ENCODE assay signal across 12 mouse cellular contexts in genomic region chr11:53839147-53839546, GRCm38 (mm10). TPM values are rescaled to one million over a fixed set of nuclear protein-coding genes. Genes with fewer than 3 reads are reported as not detected.
A peak's percentile ranks its signal among the peaks of the same experiment; 100 is the strongest.
DNase-seq lines count a peak whose midpoint lies in the region; ATAC-seq and TF ChIP-seq lines count a peak whose summit lies in the region.
"Had no signal": no experiment of that assay in that cellular context is flagged by ENCODE, and none has a peak within 500 bp of the region (broad histone marks: within the 10 kb centered on the region; RNA-seq: fewer than 3 reads in every experiment).

No protein-coding gene starts in this region.

- peak overlapping the region; percentile 9; the same call in 1 of the 2 replicates for H3K9ac ChIP-seq in intestine, embryonic 15.5 days
- H3K9ac ChIP-seq in stomach, embryonic 16.5 days (ENCODE audit: low read length) = peak overlapping the region; percentile 10; the same call in 1 of the 2 replicates
- H3K9ac ChIP-seq: lung, embryonic 14.5 days had no signal

- no peak for TF ChIP-seq CTCF in gastrocnemius, adult 2 months (IDR thresholded peaks at IDR 0.05)

- no peaks in the 10 kb centered on the region for H3K9me3 ChIP-seq in intestine, embryonic 15.5 days
- no peaks in the 10 kb centered on the region for H3K9me3 ChIP-seq in stomach, embryonic 16.5 days (replicated peaks; ENCODE audit: control insufficient read depth, low read length)

- intact Hi-C loops in gastrocnemius, adult 2 months (cut with DNase I) = no loop called here

- no peaks in the 10 kb centered on the region for H3K36me3 ChIP-seq in intestine, embryonic 15.5 days
- H3K36me3 ChIP-seq in stomach, embryonic 16.5 days (ENCODE audit: control insufficient read depth, insufficient read depth, low read length) = no peaks in the 10 kb centered on the region

- H3K4me3 ChIP-seq in gastrocnemius, adult 2 months = no peak overlapping the region
- no peak overlapping the region for H3K4me3 ChIP-seq in intestine, embryonic 15.5 days (replicated peaks)
- no peak overlapping the region for H3K4me3 ChIP-seq in stomach, embryonic 16.5 days (replicated peaks; ENCODE audit: low read length)

- H3K4me1 ChIP-seq in intestine, embryonic 15.5 days (replicated peaks) = peaks cover 23% of the 10 kb centered on the region
- H3K4me1 ChIP-seq in stomach, embryonic 16.5 days (ENCODE audit: control insufficient read depth, insufficient read depth, low read length) = peaks cover 10% of the 10 kb centered on the region; the same call in 1 of the 2 replicates

- peak overlapping the region; percentile 6; the same call in 1 of the 2 replicates for H3K27ac ChIP-seq in gastrocnemius, adult 2 months
- H3K27ac ChIP-seq in intestine, embryonic 15.5 days = peak overlapping the region; percentile 85
- peak overlapping the region; percentile 76 for H3K27ac ChIP-seq in stomach, embryonic 16.5 days (ENCODE audit: low read length)

- DNase-seq in gastrocnemius, adult 2 months = no peak
- DNase-seq in gastrocnemius, adult 8-10 months (ENCODE audit: low spot score in 2 of 2) = no peak
- no peak for DNase-seq in cerebellum, adult 11-12 months
- DNase-seq in embryo, embryonic 11 days = no peak
- DNase-seq in kidney, postnatal 14 days = no peak
- DNase-seq: cerebellum, postnatal 25 days; lung, embryonic 14.5 days had no signal

- WGBS in intestine, embryonic 15.5 days = 56% methylated on average over 6 of the region's 6 CpGs
- 69% methylated on average over 6 of the region's 6 CpGs for WGBS in stomach, embryonic 16.5 days

- no peaks in the 10 kb centered on the region for H3K27me3 ChIP-seq in intestine, embryonic 15.5 days (replicated peaks)
- no peaks in the 10 kb centered on the region for H3K27me3 ChIP-seq in stomach, embryonic 16.5 days (ENCODE audit: control insufficient read depth, insufficient read depth, low read length)
- H3K27me3 ChIP-seq: Patski had no signal

- peak overlapping the region; percentile 10; the same call in 1 of the 2 replicates for H3K4me2 ChIP-seq in intestine, embryonic 15.5 days (replicated peaks)
- H3K4me2 ChIP-seq in stomach, embryonic 16.5 days (ENCODE audit: low read depth, low read length) = no peak overlapping the region
- H3K4me2 ChIP-seq: lung, embryonic 14.5 days had no signal

- ATAC-seq in CD4-positive, CD25-positive, alpha-beta regulatory T cell, adult 4 months = peak; percentile 64
- ATAC-seq in intestine, embryonic 15.5 days = peak; percentile 7; the same call in 1 of the 2 replicates
- 0 out of 2 replicates have a peak, but pooled peaks have one; percentile 5 for ATAC-seq in stomach, embryonic 16.5 days (ENCODE audit: insufficient read depth, low FRiP score)
- ATAC-seq: Patski had no signal

RNA-seq across cellular contexts. Expression of gene Gm12216, which starts 19.9 kb away (rescaled TPM):
- 1 to 10 TPM in 1 of 2 experiments, under 1 TPM in 1; 0.87 to 1.4 TPM for total RNA-seq in gastrocnemius, adult 2 months (2021)
- 1 to 10 TPM in 2 of 4 experiments, under 1 TPM in 2; 0.36 to 2.1 (median 1.3) TPM for total RNA-seq in gastrocnemius, adult 8-10 months (2022)
- 10 to 100 TPM; 31.5 to 32.1 TPM for polyA plus RNA-seq in CD4-positive, CD25-positive, alpha-beta regulatory T cell, adult 4 months (2017; shearing (Covaris generic))
- polyA plus RNA-seq in intestine, embryonic 15.5 days (2015; fragmentation: Nextera tagmentation; extraction: Ambion mirVana) = 1.2 and 1.7 TPM in 2 replicates
- 2.0 and 2.4 TPM in 2 replicates for polyA plus RNA-seq in stomach, embryonic 16.5 days (2015; fragmentation: Nextera tagmentation; extraction: Ambion mirVana)
- total RNA-seq: midbrain, postnatal 0 days had no signal

RNA-seq across cellular contexts. Expression of gene Slc22a5, which starts 52.3 kb away (rescaled TPM):
- total RNA-seq in gastrocnemius, adult 2 months (2021) = 10 to 100 TPM in 1 of 2 experiments, 1 to 10 TPM in 1; 7.6 to 11.0 TPM
- 10 to 100 TPM in 1 of 4 experiments, 1 to 10 TPM in 3; 6.9 to 10.5 (median 8.5) TPM for total RNA-seq in gastrocnemius, adult 8-10 months (2022)
- 10 to 100 TPM; 25.9 to 29.3 TPM for polyA plus RNA-seq in CD4-positive, CD25-positive, alpha-beta regulatory T cell, adult 4 months (2017; shearing (Covaris generic))
- 10.5 and 10.9 TPM in 2 replicates for polyA plus RNA-seq in intestine, embryonic 15.5 days (2015; fragmentation: Nextera tagmentation; extraction: Ambion mirVana)
- 9.4 and 10.7 TPM in 2 replicates for polyA plus RNA-seq in stomach, embryonic 16.5 days (2015; fragmentation: Nextera tagmentation; extraction: Ambion mirVana)

Comparison
In these comparisons a context has a peak if more than half of its experiments do, and no peak if none do; other contexts are left out.
1. H3K27ac ChIP-seq: peak in every context shown above with its lines; median percentile 85 in intestine, embryonic 15.5 days; 76 in stomach, embryonic 16.5 days; 6 in gastrocnemius, adult 2 months.
2. ATAC-seq: peak in every context shown above with its lines; median percentile 64 in CD4-positive, CD25-positive, alpha-beta regulatory T cell, adult 4 months; 7 in intestine, embryonic 15.5 days; 5 in stomach, embryonic 16.5 days.